Mouse (Mus musculus) cerebellum, adult 11-12 months (tissue): ENCODE results near the gene Tmem74b.

ENCODE experiments used
- DNase-seq: peaks from one replicate; pipeline ENCODE4 v3.0.0; 2022

Gene Tmem74b

DNA sequence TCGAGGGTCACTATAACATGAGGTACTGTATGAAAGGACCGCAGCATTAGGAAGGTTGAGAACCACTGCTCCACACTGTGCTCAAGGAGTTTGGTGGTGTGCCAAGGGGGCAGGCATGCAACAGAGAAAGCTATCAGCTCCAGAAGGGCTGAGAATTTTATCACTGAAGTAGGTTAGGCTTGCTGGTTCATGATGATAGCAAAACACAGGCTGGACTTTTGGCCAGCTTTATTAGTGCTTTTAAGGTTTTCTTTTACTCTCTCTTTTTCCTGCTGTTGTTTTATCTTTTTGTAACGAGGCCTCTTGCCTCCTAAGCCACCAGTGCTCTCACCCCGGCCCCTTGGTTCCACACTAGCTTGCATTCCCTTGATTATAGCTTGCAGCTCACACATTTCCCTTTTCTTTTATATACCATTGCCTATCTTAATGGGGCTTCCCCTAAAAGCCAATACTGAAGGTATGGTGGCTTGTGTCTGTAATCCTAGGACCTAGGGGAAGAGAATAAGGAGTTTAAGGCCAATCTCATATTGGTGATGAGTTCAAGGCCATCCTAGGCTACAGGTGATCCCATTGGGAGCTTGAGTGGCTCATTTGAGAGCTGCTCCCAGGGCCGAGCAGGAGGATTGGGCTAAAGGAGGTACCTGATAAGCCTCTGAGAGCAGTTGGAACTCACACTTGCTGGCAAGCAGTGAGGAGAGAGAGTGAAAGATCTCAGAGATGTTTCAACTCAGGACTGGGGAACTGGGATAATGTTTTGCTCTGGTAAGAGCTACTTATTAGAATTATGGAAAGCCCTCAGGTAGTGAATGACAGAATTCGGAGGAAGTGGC, 41.3 kb downstream of the Tmem74b start:
- no peak for DNase-seq

DNA sequence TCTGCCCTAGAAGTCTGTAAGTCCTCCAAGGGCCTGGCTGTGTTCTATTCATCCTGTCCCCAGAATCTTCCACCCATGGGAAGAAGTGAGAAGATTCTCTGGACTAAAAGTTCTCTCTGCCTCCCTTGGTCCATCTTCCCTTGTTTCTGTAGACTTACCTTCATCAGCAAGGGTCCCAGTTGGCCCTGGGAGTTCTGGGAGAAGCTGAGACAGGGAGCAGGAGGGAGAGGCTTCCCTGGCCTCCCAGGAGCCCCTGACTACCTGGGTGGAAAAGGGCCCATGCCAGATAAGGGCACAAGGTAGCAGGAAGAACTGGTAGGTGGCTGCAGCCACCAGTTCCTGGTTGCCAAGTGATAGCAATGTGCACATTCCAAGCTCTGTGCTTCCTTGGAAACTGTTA, 42.0 kb downstream of the Tmem74b start, which contains the start of gene Psmf1:
Gene Psmf1, minus strand, starts transcription at position 342 of the 400 bp plus-strand sequence.
- DNase-seq, result no peak

DNA sequence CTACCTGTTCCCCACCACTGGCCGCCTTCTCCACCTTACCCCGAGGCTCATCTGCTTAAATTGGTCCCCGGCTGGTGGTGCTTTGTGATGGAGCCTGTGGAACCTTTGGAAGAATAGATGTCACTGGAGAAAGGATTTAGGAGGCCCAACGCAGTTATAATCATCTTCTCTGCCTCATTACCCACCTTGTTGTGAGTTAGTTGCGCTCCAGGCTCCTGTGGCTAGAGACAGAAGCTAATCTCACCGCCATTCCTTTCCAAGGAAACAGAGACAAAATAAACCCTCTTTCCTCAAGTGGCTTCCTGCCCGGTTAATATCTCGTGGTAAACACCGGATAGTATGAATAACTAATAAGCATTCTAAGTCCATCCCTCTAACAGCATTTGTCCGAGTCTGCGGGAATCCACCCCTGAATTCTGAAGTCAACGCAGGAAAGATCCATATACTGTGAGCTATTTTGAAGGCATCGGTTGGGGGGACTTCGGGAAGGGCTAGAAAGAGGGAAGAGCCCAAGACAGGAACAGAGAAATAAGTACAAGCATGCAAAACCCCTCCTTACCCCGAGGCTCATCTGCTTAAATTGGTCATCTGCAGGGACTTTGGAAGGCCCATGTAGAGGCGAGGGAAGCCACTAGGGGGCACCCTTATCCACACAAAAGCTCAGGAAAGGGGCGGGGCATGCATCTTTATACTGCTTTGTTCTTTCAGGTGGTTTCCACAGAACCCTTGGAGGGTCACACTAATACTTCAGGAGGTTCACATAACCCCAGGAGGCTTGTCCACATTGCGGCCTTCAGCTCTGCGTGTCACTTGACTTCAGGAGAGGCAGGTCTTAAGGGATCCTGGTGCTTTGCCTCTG, 46.3 kb downstream of the Tmem74b start:
- peak; percentile 21 for DNase-seq

DNA sequence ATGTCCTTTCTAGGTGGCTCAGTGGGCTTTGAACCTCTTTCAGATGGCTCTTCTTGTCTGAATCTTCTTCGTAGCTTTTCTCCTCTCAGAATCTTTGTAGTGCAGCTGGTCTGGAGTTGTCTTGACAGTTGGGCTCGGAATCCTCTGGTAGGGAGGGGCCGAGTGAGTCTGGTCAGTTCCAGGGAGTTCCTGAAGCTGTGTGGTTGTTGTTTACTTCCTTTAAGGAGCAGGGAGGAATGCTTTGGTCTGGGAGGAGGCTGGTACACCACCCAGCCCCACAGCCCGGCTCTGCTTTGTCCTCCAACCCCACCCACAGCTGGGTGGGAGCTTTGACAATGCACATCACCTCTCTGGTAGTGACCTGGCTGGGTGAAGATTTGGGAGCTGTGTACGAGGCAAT, 49.5 kb downstream of the Tmem74b start:
- DNase-seq, result no peak

DNA sequence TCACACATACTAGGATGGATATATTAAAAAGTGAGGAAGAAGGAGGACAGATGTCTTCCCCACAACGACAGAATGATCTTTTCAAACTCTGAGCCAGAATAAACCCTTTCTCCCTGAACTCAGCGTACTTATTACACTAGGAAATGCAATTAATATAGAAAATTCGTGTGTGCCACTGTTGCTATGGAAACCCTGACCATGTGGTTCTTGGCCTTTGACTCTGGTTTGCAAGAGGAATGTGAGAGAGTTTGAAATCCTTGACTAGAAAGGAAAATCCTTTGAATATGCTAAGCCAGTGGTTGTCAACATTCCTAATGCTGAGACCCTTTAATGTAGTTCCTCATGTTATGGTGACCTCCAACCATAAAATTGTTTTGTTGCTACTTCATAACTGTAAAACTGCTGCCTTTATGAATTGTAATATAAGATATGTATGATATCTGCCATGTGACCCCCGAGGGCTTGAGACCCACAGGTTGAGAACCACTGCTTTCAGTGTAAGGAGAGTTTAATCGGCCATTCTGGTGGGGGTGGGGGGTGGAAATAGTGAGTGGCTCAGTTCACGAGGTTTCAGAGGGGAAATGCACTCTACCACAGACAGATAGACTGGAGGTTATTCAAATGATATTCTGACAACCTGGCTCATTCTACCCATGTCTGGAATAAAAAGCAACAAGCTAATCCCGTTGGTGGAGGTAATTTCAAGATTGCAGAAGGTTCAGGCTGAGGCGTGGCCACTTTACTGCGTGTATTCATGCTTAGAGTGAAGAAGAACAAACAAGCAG, 54.7 kb downstream of the Tmem74b start:
- no peak for DNase-seq

DNA sequence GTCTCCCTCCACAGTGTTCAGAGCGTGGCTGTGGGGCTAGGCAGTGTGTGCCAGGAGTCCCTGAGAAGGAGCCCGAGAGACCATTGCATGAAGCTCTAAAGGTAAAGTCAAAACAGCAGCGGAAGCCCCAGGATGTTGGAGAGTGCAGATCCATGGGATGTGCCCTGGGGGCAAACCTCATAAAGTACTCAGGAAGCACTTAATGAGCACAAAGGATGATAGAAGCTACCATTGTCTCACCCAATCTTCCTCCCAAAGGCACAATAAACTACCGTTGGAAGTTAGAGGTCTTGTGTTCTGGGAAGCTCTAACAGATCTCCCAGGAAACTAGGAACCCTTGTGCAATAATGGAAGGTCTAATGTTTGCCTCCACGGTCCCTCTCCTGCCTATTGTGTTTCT, 55.6 kb downstream of the Tmem74b start:
- DNase-seq, result no peak

DNA sequence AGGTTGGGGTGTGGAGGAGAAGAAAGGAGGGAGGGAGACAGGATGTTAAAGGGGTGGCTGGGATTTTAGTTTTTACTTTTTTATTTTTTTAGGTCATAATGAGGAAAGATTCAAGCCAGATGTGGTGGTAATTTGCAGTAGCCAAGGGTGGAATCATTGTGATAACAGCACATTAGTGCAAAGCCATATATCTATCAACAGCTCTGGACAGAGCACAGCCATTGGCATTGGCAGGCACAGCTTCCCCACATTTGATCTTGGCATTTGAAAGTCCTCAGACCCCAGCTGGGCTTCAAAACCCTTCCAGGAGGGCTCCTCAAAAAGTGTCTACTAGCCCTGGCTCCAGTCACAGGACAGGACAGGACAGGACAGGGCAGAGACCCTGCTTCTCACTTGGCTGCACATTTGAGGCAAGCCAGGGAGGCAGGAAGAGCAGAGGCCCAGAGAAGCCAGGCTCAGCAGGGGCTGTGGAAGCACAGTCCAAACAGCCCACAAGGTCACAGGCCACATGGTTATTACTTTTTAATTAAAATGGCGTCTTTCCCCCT, 57.1 kb downstream of the Tmem74b start:
- no peak for DNase-seq
